Mouse (Mus musculus) ES-Bruce4 (cell line): ENCODE data around the gene Plekha5.

Experiments
- CTCF ChIP-seq: IDR thresholded peaks from one replicate; pipeline ENCODE4 v1.8.1; 2011; ENCODE audit warnings: low read depth, low read length
- EP300 ChIP-seq: IDR thresholded peaks from 2 replicates; pipeline ENCODE4 v1.6.1; 2011; ENCODE audit warnings: low read depth, low read length; ENCODE audit not compliant: insufficient read depth
- POLR2A ChIP-seq: IDR thresholded peaks from one replicate; pipeline ENCODE4 v1.8.1; 2011; ENCODE audit warnings: low read length; ENCODE audit not compliant: insufficient read depth

DNA sequence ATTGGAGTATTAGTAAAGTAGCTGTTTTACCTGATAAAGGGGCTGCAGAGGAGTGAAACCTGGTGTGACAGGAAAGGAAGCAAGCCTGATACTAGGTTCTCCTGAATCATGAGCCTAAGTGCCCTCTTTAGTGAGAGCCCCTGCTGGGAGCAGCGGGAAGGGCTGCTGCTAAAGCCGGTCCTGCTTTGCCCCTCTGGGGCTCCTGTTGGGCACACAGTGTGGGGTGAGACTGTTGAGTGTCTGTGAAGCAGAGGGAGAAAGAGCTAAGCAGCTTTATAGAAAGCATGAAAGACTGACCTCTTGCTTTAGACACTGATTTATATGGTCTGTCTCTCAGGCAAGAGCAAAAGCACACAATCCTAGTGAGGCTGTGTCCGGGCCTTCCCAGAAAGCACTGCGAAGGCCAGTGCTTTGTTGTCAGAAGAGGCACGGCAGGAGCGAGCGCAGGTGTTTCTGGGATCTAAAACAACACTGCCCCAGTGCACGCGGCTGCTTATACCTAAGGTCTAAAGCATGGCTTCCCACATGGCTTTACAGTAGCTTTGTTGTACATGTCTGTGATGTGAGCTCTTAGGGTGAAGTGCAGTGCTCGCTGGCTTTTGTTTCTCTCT is 21.1 kb downstream of the Plekha5 start:
- TF ChIP-seq EP300: no peak
- TF ChIP-seq POLR2A: no peak
- TF ChIP-seq CTCF: no peak
